Mouse (Mus musculus) forebrain, embryonic 13.5 days (tissue): Measurements from ENCODE around the gene Fn3krp. TPM values are rescaled to one million over a fixed set of nuclear protein-coding genes. Genes with fewer than 3 reads are reported as not detected.

ENCODE experiments used
- ATAC-seq: fragments of 200-750 bp; cut with Nextera tagmentation; 2 replicates; pipeline ENCODE4 v1.8.0; 2017
- H3K27ac ChIP-seq: fragments of 300-500 bp; sonication (generic); 2 replicates; pipeline ENCODE4 v1.5.1; 2015; ENCODE audit warnings: inconsistent platforms, mild to moderate bottlenecking, moderate library complexity
- H3K27me3 ChIP-seq: fragments of 300-500 bp; sonication (generic); 2 replicates; pipeline ENCODE4 v1.6.1; 2015; ENCODE audit warnings: mild to moderate bottlenecking, inconsistent platforms
- H3K36me3 ChIP-seq: fragments of 300-500 bp; sonication (generic); 2 replicates; pipeline ENCODE4 v1.6.1; 2015; ENCODE audit warnings: mild to moderate bottlenecking, inconsistent platforms; ENCODE audit not compliant: poor library complexity, severe bottlenecking
- H3K4me1 ChIP-seq: fragments of 300-500 bp; sonication (generic); 2 replicates; pipeline ENCODE4 v1.6.1; 2015; ENCODE audit warnings: inconsistent platforms
- H3K4me2 ChIP-seq: fragments of 300-500 bp; sonication (generic); 2 replicates; pipeline ENCODE4 v1.6.1; 2015; ENCODE audit warnings: inconsistent platforms, mild to moderate bottlenecking, moderate library complexity
- H3K4me3 ChIP-seq: fragments of 300-500 bp; sonication (generic); 2 replicates; pipeline ENCODE4 v1.5.1; 2015; ENCODE audit warnings: mild to moderate bottlenecking, inconsistent platforms
- H3K9ac ChIP-seq: fragments of 300-500 bp; sonication (generic); 2 replicates; pipeline ENCODE4 v1.6.1; 2015; ENCODE audit warnings: mild to moderate bottlenecking, inconsistent platforms
- H3K9me3 ChIP-seq: fragments of 300-500 bp; sonication (generic); replicated peaks from 2 replicates; pipeline ENCODE4 v1.6.1; 2016; ENCODE audit warnings: inconsistent platforms
- WGBS: fragments of 180-500 bp; shearing (Covaris S2); methylation state at CpG from one replicate; pipeline ENCODE4 v1.1.7; 2015; 5-methylcytosine and 5-hydroxymethylcytosine counted together
- polyA plus RNA-seq: library from polyadenylated mRNA; unstranded; fragments of >200 nt; fragmentation: Nextera tagmentation; extraction: Ambion mirVana; gene quantifications from 2 replicates; pipeline ENCODE4 v1.2.1, GENCODE M21; 2015

Gene Fn3krp
- polyA plus RNA-seq = 10.3 and 11.0 TPM in 2 replicates

DNA sequence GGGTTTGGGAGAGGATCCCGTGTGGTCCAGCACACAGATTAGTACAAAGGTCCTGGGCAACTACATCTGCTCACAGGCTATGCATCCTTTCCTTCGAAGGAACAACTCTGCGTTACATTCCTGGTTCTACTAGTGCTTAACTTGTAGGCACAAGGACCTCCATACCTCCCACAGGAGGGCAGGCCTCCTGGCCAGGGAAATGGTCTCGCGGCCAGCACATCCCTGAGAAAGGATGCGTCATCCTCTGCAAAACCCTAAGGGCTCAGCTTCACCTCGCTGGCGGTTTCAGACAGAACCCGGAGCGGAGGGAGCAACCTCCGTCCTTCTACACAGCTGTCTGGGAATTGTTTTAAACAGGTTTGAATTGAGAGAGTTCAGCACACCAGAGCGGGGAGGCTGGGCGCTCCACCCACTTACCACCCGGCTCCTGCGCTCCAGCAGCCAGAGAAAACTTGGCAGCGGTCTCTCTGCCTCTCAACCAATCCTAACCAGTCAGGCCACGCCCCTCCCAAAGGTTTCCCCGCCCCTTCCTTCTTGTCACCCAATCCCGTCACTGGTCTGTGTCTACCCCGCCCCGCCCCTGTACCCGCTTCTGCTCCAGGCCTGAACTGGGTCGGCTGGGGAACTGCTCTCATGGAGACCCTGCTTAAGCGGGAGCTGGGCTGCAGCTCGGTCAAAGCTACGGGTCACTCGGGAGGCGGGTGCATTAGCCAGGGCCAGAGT lies at the start of gene Fn3krp:
Fn3krp (plus strand) TSS at position 572 of the 723 bp plus-strand sequence.
- H3K4me1 ChIP-seq = peaks cover 17% of the 10 kb centered on the region
- H3K9me3 ChIP-seq = no peaks in the 10 kb centered on the region
- peak within 1 kb of the TSS; percentile 78 for H3K27ac ChIP-seq
- H3K4me2 ChIP-seq = peak within 1 kb of the TSS; percentile 84
- 0 out of 2 replicates have a peak, but pooled peaks cover under 1% of the 10 kb centered on the region for H3K36me3 ChIP-seq
- H3K4me3 ChIP-seq = peak within 1 kb of the TSS; percentile 74
- no peaks in the 10 kb centered on the region for H3K27me3 ChIP-seq
- H3K9ac ChIP-seq = peak within 1 kb of the TSS; percentile 80
- peak; percentile 100 for ATAC-seq
- 2% methylated on average over 27 of the region's 28 CpGs for WGBS

DNA sequence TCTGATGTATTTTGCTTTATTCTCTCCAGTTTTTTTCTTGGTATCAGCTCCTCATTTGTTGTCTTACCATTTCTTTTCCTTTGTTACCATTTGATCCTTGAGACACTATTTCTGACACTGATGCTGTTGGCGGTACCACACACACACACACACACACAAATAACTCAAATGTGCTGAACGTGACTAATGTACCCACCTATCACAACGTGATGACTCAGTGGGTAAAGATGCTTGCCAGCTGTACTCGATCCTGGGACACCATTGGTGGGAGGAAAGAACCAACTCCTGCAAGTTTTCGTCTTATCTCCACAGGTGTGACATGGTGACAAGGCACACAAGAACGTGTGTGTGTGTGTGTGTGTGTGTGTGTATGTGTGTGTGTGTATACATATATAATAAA lies 47.9 kb upstream of the Fn3krp start:
- WGBS = 72% methylated on average over 6 of the region's 6 CpGs
- H3K9me3 ChIP-seq = peaks cover 1% of the 10 kb centered on the region; the same call in 1 of the 2 replicates
- ATAC-seq = no peak

DNA sequence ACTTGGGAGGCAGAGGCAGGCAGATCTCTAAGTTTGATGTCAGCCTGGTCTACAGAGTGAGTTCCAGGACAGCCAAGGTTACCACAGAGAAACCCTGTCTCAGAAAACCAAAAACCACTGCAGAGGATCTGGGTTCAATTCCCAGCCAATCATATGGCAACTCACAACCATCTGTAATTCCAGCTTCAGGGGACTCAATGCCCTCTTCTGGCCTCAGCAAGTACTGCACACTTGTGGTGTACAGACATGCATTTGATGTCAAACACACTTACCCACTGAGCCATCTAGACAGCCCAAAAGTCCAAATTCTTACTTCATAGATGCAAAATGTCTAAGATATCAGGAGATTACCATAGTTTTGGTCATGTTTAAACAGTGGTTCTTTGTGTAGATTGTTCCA lies 42.6 kb upstream of the Fn3krp start:
- Histone ChIP-seq H3K27me3 (peaks cover 5% of the 10 kb centered on the region; the same call in 1 of the 2 replicates), H3K4me2 (no peak overlapping the region), H3K36me3 (no peaks in the 10 kb centered on the region), H3K4me3 (no peak overlapping the region), H3K9ac (no peak overlapping the region), H3K9me3 (peaks cover 9% of the 10 kb centered on the region; the same call in 1 of the 2 replicates), H3K4me1 (no peaks in the 10 kb centered on the region), H3K27ac (no peak overlapping the region)
- no peak for ATAC-seq

More for the DNA sequence above, 47.9 kb upstream of the Fn3krp start:
- H3K36me3 ChIP-seq = no peaks in the 10 kb centered on the region
- 0 out of 2 replicates have a peak, but pooled peaks cover 4% of the 10 kb centered on the region for H3K27me3 ChIP-seq
- no peaks in the 10 kb centered on the region for H3K4me1 ChIP-seq
- no peak overlapping the region for H3K4me3 ChIP-seq
- H3K4me2 ChIP-seq = no peak overlapping the region
- H3K27ac ChIP-seq = no peak overlapping the region
- no peak overlapping the region for H3K9ac ChIP-seq

DNA sequence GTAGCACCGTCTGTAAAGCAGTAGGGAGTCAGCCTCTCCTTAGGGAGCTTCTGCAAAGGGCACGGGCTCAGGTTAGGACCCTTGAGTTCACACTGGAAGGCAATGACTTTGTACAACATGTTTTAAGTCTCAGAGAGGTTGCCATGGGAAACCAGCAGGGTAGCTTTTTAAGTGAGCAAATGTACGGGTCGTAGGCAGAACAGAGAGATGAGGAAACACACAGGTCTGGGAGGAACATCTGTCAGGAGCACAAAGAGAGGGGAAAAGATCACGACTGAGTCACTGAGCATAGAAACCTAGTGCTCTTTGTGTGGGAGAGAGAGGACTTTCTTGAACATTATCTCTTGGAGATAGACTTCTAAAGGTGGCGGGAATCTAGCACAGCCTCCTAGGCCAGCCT lies 40.9 kb upstream of the Fn3krp start:
- H3K4me1 ChIP-seq = no peaks in the 10 kb centered on the region
- H3K4me3 ChIP-seq = no peak overlapping the region
- H3K9ac ChIP-seq = no peak overlapping the region
- H3K4me2 ChIP-seq = no peak overlapping the region
- peaks cover 9% of the 10 kb centered on the region; the same call in 1 of the 2 replicates for H3K9me3 ChIP-seq
- 47% methylated on average over 6 of the region's 6 CpGs for WGBS
- ATAC-seq = no peak
- H3K36me3 ChIP-seq = no peaks in the 10 kb centered on the region
- H3K27ac ChIP-seq = no peak overlapping the region
- H3K27me3 ChIP-seq = peaks cover 7% of the 10 kb centered on the region; the same call in 1 of the 2 replicates

DNA sequence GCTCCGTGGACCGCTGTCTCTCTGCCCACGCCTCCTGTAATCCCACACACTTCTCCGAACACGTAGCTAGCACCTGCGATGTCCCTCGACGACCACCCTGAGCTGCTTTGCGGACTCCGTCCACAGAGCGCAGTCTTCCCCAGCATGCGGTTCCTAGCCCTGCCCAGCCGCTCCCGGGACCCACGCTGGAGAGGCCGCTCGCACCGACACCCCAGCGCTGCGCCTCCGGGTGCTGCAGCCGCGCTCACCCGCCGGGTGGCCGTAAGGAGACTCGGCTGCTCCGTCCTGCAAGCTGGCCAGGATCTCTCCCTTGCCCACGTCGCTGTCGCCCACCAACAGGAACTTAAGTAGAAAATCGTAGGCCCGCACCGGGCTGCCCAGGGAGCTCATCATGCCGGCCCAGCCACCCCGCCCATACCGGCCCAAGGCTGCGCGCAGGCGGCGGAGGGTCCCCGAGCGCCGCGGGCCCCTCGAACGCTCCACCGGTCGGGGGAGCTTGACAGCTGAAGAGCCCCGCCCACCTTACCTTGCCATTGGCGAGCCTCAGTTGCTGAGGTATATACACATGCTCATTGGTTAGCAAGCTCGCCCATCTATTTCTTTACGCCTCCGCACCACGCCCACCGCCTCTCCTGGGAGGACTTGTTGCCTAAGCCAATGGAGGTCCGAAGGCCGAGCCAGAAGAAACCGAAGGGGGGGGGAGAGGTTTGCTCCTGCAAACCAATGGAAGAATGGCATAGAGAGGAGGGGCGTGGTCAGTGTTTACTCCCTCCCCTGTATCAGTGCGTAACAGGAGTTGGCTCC lies 33.2 kb upstream of the Fn3krp start, which contains the start of gene Rab40b:
Rab40b (minus strand) TSS at position 502 of the 804 bp plus-strand sequence.
- Histone ChIP-seq H3K4me3 (peak within 1 kb of the TSS; percentile 50), H3K4me2 (peak within 1 kb of the TSS; percentile 83), H3K9me3 (no peaks in the 10 kb centered on the region), H3K27me3 (peaks cover 18% of the 10 kb centered on the region), H3K27ac (no peak within 1 kb of the TSS), H3K4me1 (peaks cover 6% of the 10 kb centered on the region), H3K9ac (peak within 1 kb of the TSS; percentile 66), H3K36me3 (no peaks in the 10 kb centered on the region)
- WGBS = 2% methylated on average over 61 of the region's 61 CpGs
- ATAC-seq = peak; percentile 99

DNA sequence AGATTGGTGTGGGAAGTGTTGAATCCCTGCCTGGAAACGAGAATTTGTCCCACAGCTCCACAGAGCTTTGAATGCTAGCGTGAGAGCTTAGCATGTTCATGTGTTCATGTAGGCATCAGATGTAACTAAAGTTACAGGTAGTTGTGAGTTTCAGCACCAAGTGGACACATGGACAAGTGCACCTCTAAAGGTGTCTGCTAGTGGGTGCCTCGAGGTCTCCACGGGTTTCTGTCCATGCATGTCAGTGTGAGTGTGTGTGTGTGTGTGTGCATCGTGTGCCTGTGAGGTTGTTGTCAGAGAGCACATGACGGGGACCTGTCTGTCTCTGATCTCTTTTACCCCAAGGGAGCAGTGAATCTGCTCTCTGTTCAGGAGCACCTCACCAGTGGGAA lies 32.7 kb upstream of the Fn3krp start:
- Histone ChIP-seq H3K9me3 (no peaks in the 10 kb centered on the region), H3K27me3 (peaks cover 18% of the 10 kb centered on the region), H3K4me2 (peak overlapping the region; percentile 83), H3K9ac (no peak overlapping the region), H3K27ac (no peak overlapping the region), H3K36me3 (no peaks in the 10 kb centered on the region), H3K4me1 (peaks cover 6% of the 10 kb centered on the region), H3K4me3 (peak overlapping the region; percentile 50)
- no peak for ATAC-seq
- 10% methylated on average over 6 of the region's 6 CpGs for WGBS

DNA sequence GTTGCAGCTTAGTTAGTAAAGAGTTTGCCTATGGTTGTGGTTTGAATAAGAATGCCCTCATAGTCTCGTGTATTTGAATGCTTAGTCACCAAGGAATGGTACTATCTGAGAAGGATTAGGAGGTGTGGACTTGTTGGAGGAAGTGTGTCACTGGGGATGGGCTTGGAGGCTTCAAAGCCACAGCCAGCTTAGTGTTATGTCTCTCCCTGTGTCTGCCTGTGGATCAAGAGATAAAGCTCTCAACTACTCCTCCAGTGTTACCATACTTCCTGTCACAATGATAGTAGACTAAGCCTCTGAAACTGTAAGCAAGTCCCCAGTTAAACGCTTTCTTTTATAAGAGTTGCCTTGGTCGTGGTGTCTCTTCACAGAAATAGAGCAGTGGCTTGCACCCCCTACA lies 30.4 kb upstream of the Fn3krp start:
- H3K9me3 ChIP-seq = no peaks in the 10 kb centered on the region
- WGBS = 70% methylated on average over 3 of the region's 3 CpGs
- no peak overlapping the region for H3K4me2 ChIP-seq

DNA sequence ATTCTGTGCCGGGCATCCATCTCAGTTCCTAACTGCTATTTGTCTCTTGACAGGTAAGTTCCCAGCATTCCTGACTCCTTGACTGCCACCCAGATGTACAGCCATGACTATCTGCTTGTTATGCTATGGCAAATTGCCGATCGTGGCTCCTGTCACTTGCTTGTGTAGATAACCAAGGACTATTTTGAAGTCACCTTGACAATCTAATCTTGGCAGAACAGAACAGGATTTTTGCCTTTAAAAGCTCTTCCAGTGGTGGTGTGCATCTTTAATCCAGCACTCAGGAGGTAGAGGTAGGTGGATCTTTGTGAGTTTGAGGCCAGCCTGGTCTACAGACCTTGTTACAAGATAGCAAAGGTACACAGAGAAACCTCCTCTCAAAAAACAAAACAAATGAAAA lies 28.8 kb upstream of the Fn3krp start:
- Histone ChIP-seq H3K27me3 (peaks cover 6% of the 10 kb centered on the region; the same call in 1 of the 2 replicates), H3K4me1 (peaks cover 2% of the 10 kb centered on the region), H3K36me3 (no peaks in the 10 kb centered on the region), H3K9ac (no peak overlapping the region), H3K4me2 (no peak overlapping the region), H3K9me3 (no peaks in the 10 kb centered on the region), H3K27ac (no peak overlapping the region), H3K4me3 (no peak overlapping the region)
- ATAC-seq = no peak
- WGBS = 95% methylated on average over 3 of the region's 3 CpGs

More for the DNA sequence above, 30.4 kb upstream of the Fn3krp start:
- Histone ChIP-seq H3K4me3 (no peak overlapping the region), H3K27me3 (peaks cover 15% of the 10 kb centered on the region), H3K9ac (no peak overlapping the region), H3K4me1 (peaks cover 6% of the 10 kb centered on the region), H3K36me3 (no peaks in the 10 kb centered on the region), H3K27ac (no peak overlapping the region)
- no peak for ATAC-seq

DNA sequence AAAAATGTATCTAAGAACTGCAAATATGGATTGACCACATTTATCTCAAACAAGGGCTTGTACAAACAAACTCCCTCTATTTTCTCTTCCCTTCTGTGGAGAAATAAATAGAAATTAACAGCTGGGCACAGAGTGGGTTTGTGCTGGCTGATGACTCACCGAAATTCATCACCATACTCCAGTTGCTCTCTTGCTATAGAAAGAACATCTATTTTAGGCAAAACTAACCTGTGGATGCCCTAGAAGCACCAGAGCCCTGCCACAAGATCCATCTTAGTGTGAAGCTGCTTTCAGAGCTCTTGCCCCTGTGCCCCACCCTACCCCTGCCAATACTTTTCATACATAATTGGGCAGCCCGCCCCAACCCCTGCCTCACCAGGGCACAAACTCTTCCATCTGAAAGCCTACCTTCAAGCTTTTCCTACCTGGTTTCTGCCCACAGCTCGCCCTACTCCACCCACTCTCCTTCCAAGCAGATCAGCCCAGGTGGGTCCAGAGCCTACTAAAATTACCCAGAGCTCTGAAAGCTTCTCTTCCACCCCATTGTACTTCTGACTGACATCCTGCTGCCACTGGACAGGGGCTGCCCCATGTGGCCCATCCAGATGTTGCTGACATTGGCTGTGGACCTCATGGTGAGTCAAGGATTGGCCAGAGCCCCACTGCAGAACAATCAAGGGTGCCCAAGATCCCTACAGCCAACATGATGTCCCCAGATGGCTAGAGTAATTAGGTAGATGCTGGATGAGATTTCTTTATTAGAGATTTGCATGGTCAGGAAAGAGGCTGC lies 13.6 kb upstream of the Fn3krp start:
- 0 out of 2 replicates have a peak, but pooled peaks cover 3% of the 10 kb centered on the region for H3K4me1 ChIP-seq
- no peaks in the 10 kb centered on the region for H3K36me3 ChIP-seq
- no peak overlapping the region for H3K4me3 ChIP-seq
- no peaks in the 10 kb centered on the region for H3K9me3 ChIP-seq
- H3K4me2 ChIP-seq = no peak overlapping the region
- no peaks in the 10 kb centered on the region for H3K27me3 ChIP-seq
- H3K9ac ChIP-seq = no peak overlapping the region
- H3K27ac ChIP-seq = no peak overlapping the region
- 75% methylated on average over 3 of the region's 3 CpGs for WGBS
- no peak for ATAC-seq

DNA sequence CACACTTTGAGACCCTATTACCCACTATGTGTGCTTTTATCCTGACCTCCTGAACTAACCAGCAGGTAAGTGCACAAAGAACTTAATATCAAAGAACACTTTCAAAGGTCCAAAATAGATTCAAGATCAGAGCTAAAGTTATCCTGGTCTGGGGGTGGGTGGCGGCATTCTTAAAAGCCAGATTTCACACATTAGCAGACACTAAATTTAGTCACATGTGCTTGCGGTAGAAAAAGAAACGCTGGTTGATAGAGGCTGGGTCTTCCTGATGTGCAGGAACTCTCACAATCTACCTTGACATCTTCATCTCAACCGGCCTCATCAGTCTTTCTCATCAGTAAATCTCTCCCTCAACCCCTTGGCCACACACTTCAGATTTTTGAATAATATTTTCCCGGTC lies 6.4 kb upstream of the Fn3krp start:
- H3K4me1 ChIP-seq = no peaks in the 10 kb centered on the region
- WGBS = 91% methylated on average over 5 of the region's 5 CpGs
- H3K27ac ChIP-seq = no peak overlapping the region
- H3K9me3 ChIP-seq = no peaks in the 10 kb centered on the region
- H3K4me3 ChIP-seq = no peak overlapping the region
- no peak overlapping the region for H3K9ac ChIP-seq
- no peak overlapping the region for H3K4me2 ChIP-seq
- H3K36me3 ChIP-seq = no peaks in the 10 kb centered on the region
- no peak for ATAC-seq
- H3K27me3 ChIP-seq = no peaks in the 10 kb centered on the region

DNA sequence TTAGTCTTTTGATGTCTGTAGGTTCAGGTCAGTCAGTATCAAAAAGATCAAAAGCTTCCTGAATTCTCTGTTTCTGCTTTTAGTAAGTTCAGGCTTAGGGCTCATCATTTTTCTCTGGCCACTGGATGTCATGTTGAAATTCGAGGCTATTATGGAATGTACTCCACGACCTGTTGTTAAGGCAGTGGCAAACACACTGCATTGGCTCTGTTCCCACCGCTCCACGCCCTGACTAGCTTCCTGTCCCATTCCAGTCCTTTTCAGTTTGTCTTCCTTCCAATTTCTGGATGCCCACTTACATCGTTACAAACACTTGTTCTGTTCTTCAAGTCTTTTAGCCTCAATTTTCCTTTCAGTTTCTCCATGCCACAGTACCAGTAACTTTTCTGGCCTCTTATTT lies 5.8 kb upstream of the Fn3krp start:
- Histone ChIP-seq H3K4me1 (0 out of 2 replicates have a peak, but pooled peaks cover under 1% of the 10 kb centered on the region), H3K4me3 (no peak overlapping the region), H3K36me3 (no peaks in the 10 kb centered on the region), H3K9ac (no peak overlapping the region), H3K9me3 (no peaks in the 10 kb centered on the region), H3K27me3 (no peaks in the 10 kb centered on the region), H3K4me2 (no peak overlapping the region), H3K27ac (no peak overlapping the region)
- WGBS = 79% methylated on average over 5 of the region's 5 CpGs
- ATAC-seq = no peak
